Mouse (Mus musculus) liver, embryonic 15.5 days (tissue): ENCODE measurements at regions not wholly inside any gene's neighbourhood (a gene's known extent, or its start where the extent isn't known, plus 50 kb on each side); places are given as distances from the start of the nearest gene placed in this dataset.

ENCODE experiments used
- ATAC-seq: fragments of 200-750 bp; cut with Nextera tagmentation; 2 replicates; pipeline ENCODE4 v1.8.0; 2017; ENCODE audit warnings: moderate number of reproducible peaks, mild to moderate bottlenecking, moderate library complexity; ENCODE audit not compliant: insufficient read depth
- H3K27ac ChIP-seq: fragments of 300-500 bp; sonication (generic); replicated peaks from 2 replicates; pipeline ENCODE4 v1.5.1; 2015; ENCODE audit warnings: mild to moderate bottlenecking, inconsistent platforms
- H3K27me3 ChIP-seq: fragments of 300-500 bp; sonication (generic); 2 replicates; pipeline ENCODE4 v1.6.1; 2015; ENCODE audit warnings: mild to moderate bottlenecking, inconsistent platforms
- H3K36me3 ChIP-seq: fragments of 300-500 bp; sonication (generic); replicated peaks from 2 replicates; pipeline ENCODE4 v1.6.1; 2015; ENCODE audit warnings: moderate library complexity, mild to moderate bottlenecking, inconsistent platforms
- H3K4me1 ChIP-seq: fragments of 300-500 bp; sonication (generic); replicated peaks from 2 replicates; pipeline ENCODE4 v1.6.1; 2015; ENCODE audit warnings: inconsistent platforms
- H3K4me2 ChIP-seq: fragments of 300-500 bp; sonication (generic); 2 replicates; pipeline ENCODE4 v1.6.1; 2015; ENCODE audit warnings: moderate library complexity, mild to moderate bottlenecking, inconsistent platforms
- H3K4me3 ChIP-seq: fragments of 300-500 bp; sonication (generic); replicated peaks from 2 replicates; pipeline ENCODE4 v1.5.1; 2015; ENCODE audit warnings: mild to moderate bottlenecking, inconsistent platforms
- H3K9ac ChIP-seq: fragments of 300-500 bp; sonication (generic); 2 replicates; pipeline ENCODE4 v1.6.1; 2015; ENCODE audit warnings: moderate library complexity, mild to moderate bottlenecking, inconsistent platforms
- H3K9me3 ChIP-seq: fragments of 300-500 bp; sonication (generic); replicated peaks from 2 replicates; pipeline ENCODE4 v1.6.1; 2016; ENCODE audit warnings: inconsistent platforms
- WGBS: fragments of 180-500 bp; shearing (Covaris S2); methylation state at CpG from one replicate; pipeline ENCODE4 v1.1.7; 2015; ENCODE audit warnings: mixed read lengths; ENCODE audit not compliant: insufficient replicate concordance; 5-methylcytosine and 5-hydroxymethylcytosine counted together

DNA sequence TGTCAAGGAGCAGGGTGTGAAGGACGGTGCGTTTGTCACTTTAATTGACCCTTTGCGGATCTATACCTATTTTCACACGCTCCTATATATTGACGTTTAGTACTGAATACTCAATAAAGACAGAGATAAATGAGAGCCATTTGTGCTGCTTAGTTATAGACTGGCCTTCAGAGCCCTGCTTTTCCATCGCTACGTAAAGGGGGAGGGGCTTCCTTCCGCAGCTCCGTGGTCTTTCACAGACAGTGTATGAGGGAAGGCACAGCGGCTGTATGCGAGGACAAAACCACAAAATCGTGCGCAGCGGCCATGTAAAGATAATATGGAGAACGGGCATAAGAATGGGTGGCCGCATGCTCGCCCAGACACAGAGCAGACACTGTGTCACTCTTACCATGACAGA lies 58.4 kb upstream of the Pced1b start:
- Histone ChIP-seq H3K27ac (no peak overlapping the region), H3K4me1 (no peaks in the 10 kb centered on the region), H3K4me2 (no peak overlapping the region), H3K9ac (no peak overlapping the region), H3K27me3 (no peaks in the 10 kb centered on the region), H3K9me3 (no peaks in the 10 kb centered on the region), H3K36me3 (no peaks in the 10 kb centered on the region), H3K4me3 (no peak overlapping the region)
- ATAC-seq = no peak
- 51% methylated on average over 17 of the region's 17 CpGs for WGBS

- ATAC-seq = no peak
- no peaks in the 10 kb centered on the region for H3K36me3 ChIP-seq
Observed at GRCm38 (mm10) chr15:97187831-97188230, 59.1 kb upstream of the Pced1b start.

GRCm38 (mm10) chr15:97186034-97186433 lies 60.9 kb upstream of the Pced1b start:
- Histone ChIP-seq H3K27ac (no peak overlapping the region), H3K4me1 (no peaks in the 10 kb centered on the region), H3K36me3 (no peaks in the 10 kb centered on the region), H3K4me3 (no peak overlapping the region), H3K9ac (no peak overlapping the region), H3K9me3 (no peaks in the 10 kb centered on the region), H3K27me3 (no peaks in the 10 kb centered on the region), H3K4me2 (no peak overlapping the region)
- WGBS = 58% methylated on average over 8 of the region's 8 CpGs
- no peak for ATAC-seq

More at GRCm38 (mm10) chr15:97187831-97188230, 59.1 kb upstream of the Pced1b start:
- Histone ChIP-seq H3K9ac (no peak overlapping the region), H3K4me2 (no peak overlapping the region), H3K27me3 (no peaks in the 10 kb centered on the region), H3K27ac (no peak overlapping the region), H3K4me3 (no peak overlapping the region), H3K9me3 (no peaks in the 10 kb centered on the region), H3K4me1 (no peaks in the 10 kb centered on the region)
- WGBS = 23% methylated on average over 3 of the region's 3 CpGs

- no peaks in the 10 kb centered on the region for H3K27me3 ChIP-seq
- H3K9me3 ChIP-seq = no peaks in the 10 kb centered on the region
- H3K4me2 ChIP-seq = no peak overlapping the region
- WGBS = 41% methylated on average over 9 of the region's 9 CpGs
- H3K36me3 ChIP-seq = no peaks in the 10 kb centered on the region
- H3K27ac ChIP-seq = no peak overlapping the region
- H3K4me1 ChIP-seq = no peaks in the 10 kb centered on the region
- no peak for ATAC-seq
- H3K4me3 ChIP-seq = no peak overlapping the region
- no peak overlapping the region for H3K9ac ChIP-seq
Observed at GRCm38 (mm10) chr15:97182617-97183038, 64.3 kb upstream of the Pced1b start.

- H3K4me2 ChIP-seq = no peak overlapping the region
- H3K27me3 ChIP-seq = no peaks in the 10 kb centered on the region
- no peaks in the 10 kb centered on the region for H3K4me1 ChIP-seq
- no peak for ATAC-seq
- H3K9ac ChIP-seq = no peak overlapping the region
- H3K9me3 ChIP-seq = no peaks in the 10 kb centered on the region
- WGBS = 60% methylated on average over 9 of the region's 9 CpGs
- H3K27ac ChIP-seq = no peak overlapping the region
- H3K4me3 ChIP-seq = no peak overlapping the region
- no peaks in the 10 kb centered on the region for H3K36me3 ChIP-seq
Observed at GRCm38 (mm10) chr15:97180970-97181669, 65.8 kb upstream of the Pced1b start.

GRCm38 (mm10) chr15:97178286-97178685 lies 68.6 kb upstream of the Pced1b start:
- no peak for ATAC-seq
- Histone ChIP-seq H3K27me3 (no peaks in the 10 kb centered on the region), H3K4me1 (no peaks in the 10 kb centered on the region), H3K9ac (no peak overlapping the region), H3K36me3 (no peaks in the 10 kb centered on the region), H3K4me3 (no peak overlapping the region), H3K9me3 (no peaks in the 10 kb centered on the region), H3K4me2 (no peak overlapping the region), H3K27ac (no peak overlapping the region)
- WGBS = 74% methylated on average over 3 of the region's 3 CpGs

GRCm38 (mm10) chr15:97177806-97178205 lies 69.1 kb upstream of the Pced1b start:
- Histone ChIP-seq H3K27me3 (no peaks in the 10 kb centered on the region), H3K4me3 (no peak overlapping the region), H3K4me1 (no peaks in the 10 kb centered on the region), H3K9me3 (no peaks in the 10 kb centered on the region), H3K4me2 (no peak overlapping the region), H3K9ac (no peak overlapping the region), H3K36me3 (no peaks in the 10 kb centered on the region), H3K27ac (no peak overlapping the region)
- 56% methylated on average over 4 of the region's 4 CpGs for WGBS
- no peak for ATAC-seq

DNA sequence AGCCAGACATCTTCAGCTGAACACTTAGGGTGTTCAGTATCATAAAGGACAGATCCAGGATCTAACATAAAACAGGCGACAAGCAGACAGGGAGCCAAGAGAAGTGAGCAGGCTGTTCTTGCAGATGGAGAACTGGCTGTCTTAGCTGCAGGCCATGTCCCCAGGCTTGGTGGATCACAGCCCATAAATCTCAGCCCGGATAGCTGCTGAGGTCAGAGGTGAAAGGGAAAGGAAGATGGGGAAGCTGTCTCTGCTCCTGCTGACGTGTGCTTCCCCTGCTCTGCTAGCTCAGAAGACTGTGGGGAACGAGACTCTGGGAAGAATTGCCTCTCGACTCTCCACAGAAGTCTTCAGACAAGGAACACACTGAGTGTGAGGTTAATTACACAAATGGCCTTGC lies 71.9 kb upstream of the Pced1b start:
- 0 out of 2 replicates have a peak, but pooled peaks have one; percentile 40 for ATAC-seq
- Histone ChIP-seq H3K27ac (0 out of 2 replicates have a peak overlapping the region, but pooled peaks have one; percentile 33), H3K4me2 (no peak overlapping the region), H3K4me1 (no peaks in the 10 kb centered on the region), H3K4me3 (no peak overlapping the region), H3K36me3 (no peaks in the 10 kb centered on the region), H3K27me3 (no peaks in the 10 kb centered on the region), H3K9ac (no peak overlapping the region), H3K9me3 (no peaks in the 10 kb centered on the region)
- WGBS = 25% methylated on average over 5 of the region's 5 CpGs

DNA sequence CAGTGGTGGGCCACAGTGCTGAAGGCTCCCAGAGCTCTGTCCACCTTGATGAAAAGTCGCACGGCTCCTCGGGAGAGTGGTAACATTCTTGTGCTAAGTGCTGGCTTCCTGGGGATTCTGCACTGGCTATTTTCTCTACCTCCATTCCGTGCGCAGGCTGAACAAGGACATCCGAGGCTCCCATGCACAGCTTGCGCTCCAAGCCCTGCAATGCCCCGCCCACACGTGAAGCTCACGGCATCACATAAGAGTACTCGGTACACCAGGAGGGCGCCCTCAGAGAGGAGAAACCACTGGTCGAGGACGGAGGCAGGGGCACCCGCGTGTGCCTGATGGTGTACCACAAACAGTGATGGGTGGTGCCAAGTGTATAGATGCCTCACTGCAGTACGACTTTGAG lies 73.7 kb upstream of the Pced1b start:
- H3K4me3 ChIP-seq = no peak overlapping the region
- H3K9me3 ChIP-seq = no peaks in the 10 kb centered on the region
- ATAC-seq = no peak
- no peaks in the 10 kb centered on the region for H3K27me3 ChIP-seq
- no peak overlapping the region for H3K27ac ChIP-seq
- H3K9ac ChIP-seq = no peak overlapping the region
- WGBS = 66% methylated on average over 17 of the region's 17 CpGs
- H3K4me2 ChIP-seq = no peak overlapping the region
- no peaks in the 10 kb centered on the region for H3K4me1 ChIP-seq
- H3K36me3 ChIP-seq = no peaks in the 10 kb centered on the region

GRCm38 (mm10) chr15:97170074-97170473 lies 76.8 kb upstream of the Pced1b start:
- Histone ChIP-seq H3K36me3 (no peaks in the 10 kb centered on the region), H3K4me1 (no peaks in the 10 kb centered on the region), H3K27ac (no peak overlapping the region), H3K4me2 (no peak overlapping the region), H3K4me3 (no peak overlapping the region), H3K9me3 (no peaks in the 10 kb centered on the region), H3K9ac (no peak overlapping the region), H3K27me3 (no peaks in the 10 kb centered on the region)
- no peak for ATAC-seq
- 58% methylated on average over 6 of the region's 6 CpGs for WGBS

DNA sequence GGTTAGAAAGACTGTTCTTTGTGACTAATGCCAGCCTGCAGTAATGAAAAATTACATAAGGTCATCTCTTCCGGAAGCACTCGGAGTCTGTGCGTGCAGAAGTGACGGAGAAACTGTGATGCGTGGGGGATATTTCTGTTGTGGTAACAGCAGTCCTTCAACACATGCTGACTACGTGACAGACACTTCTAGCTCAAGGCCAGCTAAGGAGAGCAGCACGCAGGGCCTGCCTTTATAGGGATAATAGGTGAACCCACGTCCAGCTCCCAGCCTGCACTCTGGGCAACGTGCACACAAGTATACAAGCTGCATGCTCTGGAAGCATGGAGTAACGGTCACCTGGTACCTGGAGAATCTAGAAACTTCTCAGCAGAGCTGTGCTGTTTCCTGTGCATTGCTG lies 77.5 kb upstream of the Pced1b start:
- ATAC-seq = no peak
- 72% methylated on average over 10 of the region's 10 CpGs for WGBS
- Histone ChIP-seq H3K9me3 (no peaks in the 10 kb centered on the region), H3K36me3 (no peaks in the 10 kb centered on the region), H3K27ac (no peak overlapping the region), H3K4me3 (no peak overlapping the region), H3K4me1 (no peaks in the 10 kb centered on the region), H3K9ac (no peak overlapping the region), H3K4me2 (no peak overlapping the region), H3K27me3 (no peaks in the 10 kb centered on the region)

DNA sequence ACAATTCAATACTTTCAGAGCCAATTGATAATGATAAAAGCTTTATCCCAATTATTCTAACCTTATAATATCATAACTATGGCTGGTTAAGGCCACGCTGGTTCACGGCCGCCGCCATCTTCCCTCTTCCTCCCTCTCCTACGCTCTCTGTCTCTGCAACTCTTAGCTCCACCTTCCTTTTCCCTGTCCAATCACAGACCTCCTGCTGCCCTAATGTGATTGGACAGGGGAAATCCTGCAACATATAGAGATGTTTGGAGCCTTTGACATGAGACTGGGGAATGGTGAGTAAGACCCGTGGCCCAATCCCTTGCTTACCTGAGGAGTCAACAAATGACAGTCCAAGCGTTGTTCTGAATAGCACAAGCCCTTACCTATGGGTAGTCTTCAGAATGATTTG lies 79.8 kb upstream of the Pced1b start:
- H3K9ac ChIP-seq = no peak overlapping the region
- H3K36me3 ChIP-seq = no peaks in the 10 kb centered on the region
- no peaks in the 10 kb centered on the region for H3K27me3 ChIP-seq
- no peaks in the 10 kb centered on the region for H3K9me3 ChIP-seq
- H3K4me1 ChIP-seq = peaks cover 6% of the 10 kb centered on the region; the same call in 1 of the 2 replicates
- 79% methylated on average over 7 of the region's 7 CpGs for WGBS
- no peak overlapping the region for H3K4me3 ChIP-seq
- H3K4me2 ChIP-seq = no peak overlapping the region
- ATAC-seq = no peak
- H3K27ac ChIP-seq = no peak overlapping the region
